Mouse (Mus musculus): ENCODE measurements around the gene Gm45015. TPM values are rescaled to one million over a fixed set of nuclear protein-coding genes. Genes with fewer than 3 reads are reported as not detected.

Gm45015 gene
- total and polyA plus RNA-seq, 2 experiments: not detected

Other genes starting within 250 kb of the Gm45015 start
- 5.8 and 8.3 TPM in 2 replicates for gene Xlr3a, start 239.7 kb downstream of the Gm45015 start, total RNA-seq (2014; rRNA removed)
- 1.4 TPM in 1 of 2 replicates, not detected in the other for gene Xlr3a, start 239.7 kb downstream of the Gm45015 start, polyA plus RNA-seq (2012; rRNA removed)
- gene Gm14685, start 219.8 kb downstream of the Gm45015 start, total RNA-seq (2014; rRNA removed): 0.13 TPM in 1 of 2 replicates, not detected in the other
- not detected in 2 replicates for gene Gm14685, start 219.8 kb downstream of the Gm45015 start, polyA plus RNA-seq (2012; rRNA removed)
- gene Xlr5b, start 188.0 kb downstream of the Gm45015 start, total RNA-seq (2014; rRNA removed): not detected in 2 replicates
- not detected in 2 replicates for gene Xlr5b, start 188.0 kb downstream of the Gm45015 start, polyA plus RNA-seq (2012; rRNA removed)
- gene DXBay18, start 187.4 kb downstream of the Gm45015 start, total RNA-seq (2014; rRNA removed): not detected in 2 replicates
- not detected in 2 replicates for gene DXBay18, start 187.4 kb downstream of the Gm45015 start, polyA plus RNA-seq (2012; rRNA removed)
- not detected in 2 replicates for gene Spin2d, start 159.9 kb downstream of the Gm45015 start, total RNA-seq (2014; rRNA removed)
- not detected in 2 replicates for gene Spin2d, start 159.9 kb downstream of the Gm45015 start, polyA plus RNA-seq (2012; rRNA removed)
- 0.54 TPM in 1 of 2 replicates, not detected in the other for gene Xlr3b, start 144.6 kb downstream of the Gm45015 start, total RNA-seq (2014; rRNA removed)
- gene Xlr3b, start 144.6 kb downstream of the Gm45015 start, polyA plus RNA-seq (2012; rRNA removed): not detected in 2 replicates
- gene Xlr4b, start 122.5 kb downstream of the Gm45015 start, total RNA-seq (2014; rRNA removed): 0.27 TPM in 1 of 2 replicates, not detected in the other
- gene Xlr4b, start 122.5 kb downstream of the Gm45015 start, polyA plus RNA-seq (2012; rRNA removed): 0.07 TPM in 1 of 2 replicates, not detected in the other
- 3.2 and 3.6 TPM in 2 replicates for gene F8a, start 108.5 kb downstream of the Gm45015 start, total RNA-seq (2014; rRNA removed)
- 7.1 and 8.0 TPM in 2 replicates for gene F8a, start 108.5 kb downstream of the Gm45015 start, polyA plus RNA-seq (2012; rRNA removed)
- 0.28 and 0.40 TPM in 2 replicates for gene Xlr4c, start 93.7 kb downstream of the Gm45015 start, total RNA-seq (2014; rRNA removed)
- gene Xlr4c, start 93.7 kb downstream of the Gm45015 start, polyA plus RNA-seq (2012; rRNA removed): not detected in 2 replicates
- not detected in 2 replicates for gene Xlr3c, start 71.5 kb downstream of the Gm45015 start, total RNA-seq (2014; rRNA removed)
- gene Xlr3c, start 71.5 kb downstream of the Gm45015 start, polyA plus RNA-seq (2012; rRNA removed): not detected in 2 replicates
- gene Xlr5a, start 43.9 kb downstream of the Gm45015 start, total RNA-seq (2014; rRNA removed): not detected in 2 replicates
- gene Xlr5a, start 43.9 kb downstream of the Gm45015 start, polyA plus RNA-seq (2012; rRNA removed): not detected in 2 replicates
- not detected in 2 replicates for gene Xlr5c, start 43.9 kb downstream of the Gm45015 start, total RNA-seq (2014; rRNA removed)
- gene Xlr5c, start 43.9 kb downstream of the Gm45015 start, polyA plus RNA-seq (2012; rRNA removed): not detected in 2 replicates
- 7.3 and 12.6 TPM in 2 replicates for gene Zfp275, start 5.8 kb upstream of the Gm45015 start, total RNA-seq (2014; rRNA removed)
- 3.7 and 5.7 TPM in 2 replicates for gene Zfp275, start 5.8 kb upstream of the Gm45015 start, polyA plus RNA-seq (2012; rRNA removed)
- not detected in 2 replicates for gene Gm18336, start 61.9 kb upstream of the Gm45015 start, total RNA-seq (2014; rRNA removed)
- not detected in 2 replicates for gene Gm18336, start 61.9 kb upstream of the Gm45015 start, polyA plus RNA-seq (2012; rRNA removed)
- gene Zfp92, start 74.3 kb upstream of the Gm45015 start, total RNA-seq (2014; rRNA removed): not detected in 2 replicates
- not detected in 2 replicates for gene Zfp92, start 74.3 kb upstream of the Gm45015 start, polyA plus RNA-seq (2012; rRNA removed)
- not detected in 2 replicates for gene Trex2, start 98.5 kb upstream of the Gm45015 start, total RNA-seq (2014; rRNA removed)
- gene Trex2, start 98.5 kb upstream of the Gm45015 start, polyA plus RNA-seq (2012; rRNA removed): not detected in 2 replicates
- 12.9 and 15.5 TPM in 2 replicates for gene Haus7, start 122.2 kb upstream of the Gm45015 start, total RNA-seq (2014; rRNA removed)
- 11.2 and 12.8 TPM in 2 replicates for gene Haus7, start 122.2 kb upstream of the Gm45015 start, polyA plus RNA-seq (2012; rRNA removed)
- gene Bgn, start 146.8 kb upstream of the Gm45015 start, total RNA-seq (2014; rRNA removed): 27.1 and 47.0 TPM in 2 replicates
- gene Bgn, start 146.8 kb upstream of the Gm45015 start, polyA plus RNA-seq (2012; rRNA removed): 71.9 and 78.9 TPM in 2 replicates
- 0.07 TPM in 1 of 2 replicates, not detected in the other for gene Atp2b3, start 166.2 kb upstream of the Gm45015 start, total RNA-seq (2014; rRNA removed)
- not detected in 2 replicates for gene Atp2b3, start 166.2 kb upstream of the Gm45015 start, polyA plus RNA-seq (2012; rRNA removed)